Mouse (Mus musculus) liver, embryonic 13.5 days (tissue): ENCODE data around the gene Mapk9. TPM values are rescaled to one million over a fixed set of nuclear protein-coding genes. Genes with fewer than 3 reads are reported as not detected.

ENCODE experiments used
- ATAC-seq: fragments of 200-750 bp; cut with Nextera tagmentation; 2 replicates; pipeline ENCODE4 v1.8.0; 2017; ENCODE audit warnings: low read depth, mild to moderate bottlenecking, moderate number of reproducible peaks, moderate library complexity
- DNase-seq: peaks from one replicate; pipeline ENCODE4 v3.0.0; 2022
- H3K27ac ChIP-seq: fragments of 300-500 bp; sonication (generic); 2 replicates; pipeline ENCODE4 v1.5.1; 2015; ENCODE audit warnings: moderate library complexity, mild to moderate bottlenecking, inconsistent platforms
- H3K27me3 ChIP-seq: fragments of 300-500 bp; sonication (generic); 2 replicates; pipeline ENCODE4 v1.6.1; 2015; ENCODE audit warnings: mild to moderate bottlenecking, inconsistent platforms
- H3K36me3 ChIP-seq: fragments of 300-500 bp; sonication (generic); 2 replicates; pipeline ENCODE4 v1.6.1; 2015; ENCODE audit warnings: mild to moderate bottlenecking, inconsistent platforms
- H3K4me1 ChIP-seq: fragments of 300-500 bp; sonication (generic); replicated peaks from 2 replicates; pipeline ENCODE4 v1.6.1; 2015; ENCODE audit warnings: inconsistent platforms
- H3K4me2 ChIP-seq: fragments of 300-500 bp; sonication (generic); 2 replicates; pipeline ENCODE4 v1.6.1; 2015; ENCODE audit warnings: inconsistent platforms, mild to moderate bottlenecking, moderate library complexity
- H3K4me3 ChIP-seq: fragments of 300-500 bp; sonication (generic); replicated peaks from 2 replicates; pipeline ENCODE4 v1.5.1; 2015; ENCODE audit warnings: mild to moderate bottlenecking, inconsistent platforms
- H3K9ac ChIP-seq: fragments of 300-500 bp; sonication (generic); 2 replicates; pipeline ENCODE4 v1.6.1; 2015; ENCODE audit warnings: mild to moderate bottlenecking, inconsistent platforms
- H3K9me3 ChIP-seq: fragments of 300-500 bp; sonication (generic); replicated peaks from 2 replicates; pipeline ENCODE4 v1.6.1; 2016; ENCODE audit warnings: inconsistent platforms
- WGBS: fragments of 180-500 bp; shearing (Covaris S2); methylation state at CpG from one replicate; pipeline ENCODE4 v1.1.7; 2015; ENCODE audit not compliant: insufficient replicate concordance; 5-methylcytosine and 5-hydroxymethylcytosine counted together
- microRNA-seq: library from miRNA; unstranded; fragments of <30 nt; microRNA quantifications from one replicate; pipeline ENCODE4, GENCODE M21; 2016
- polyA plus RNA-seq: library from polyadenylated mRNA; unstranded; fragments of >200 nt; fragmentation: Nextera tagmentation; extraction: Ambion mirVana; gene quantifications from 2 replicates; pipeline ENCODE4 v1.2.1, GENCODE M21; 2015

Gene Mapk9
- polyA plus RNA-seq, 1 experiment from 2014 or later, result 21.6 TPM

GRCm38 (mm10) chr11:49927670-49928069 is 81.1 kb downstream of the Mapk9 start:
- H3K9me3 ChIP-seq, result no peaks in the 10 kb centered on the region
- H3K27me3 ChIP-seq, result peaks cover 22% of the 10 kb centered on the region; the same call in 1 of the 2 replicates
- DNase-seq (no peak), ATAC-seq (no peak)
- H3K4me2 ChIP-seq, result no peak overlapping the region
- WGBS, result 54% methylated on average over 6 of the region's 6 CpGs
- H3K4me1 ChIP-seq, result peaks cover 5% of the 10 kb centered on the region; the same call in 1 of the 2 replicates
- no peak overlapping the region for H3K4me3 ChIP-seq
- H3K9ac ChIP-seq, result no peak overlapping the region
- no peaks in the 10 kb centered on the region for H3K36me3 ChIP-seq
- H3K27ac ChIP-seq, result no peak overlapping the region

- Histone ChIP-seq H3K27ac (no peak overlapping the region), H3K4me2 (no peak overlapping the region), H3K9me3 (no peaks in the 10 kb centered on the region), H3K4me3 (no peak overlapping the region), H3K9ac (no peak overlapping the region), H3K36me3 (no peaks in the 10 kb centered on the region), H3K27me3 (peaks cover 26% of the 10 kb centered on the region), H3K4me1 (peaks cover 4% of the 10 kb centered on the region; the same call in 1 of the 2 replicates)
- ATAC-seq (no peak), DNase-seq (no peak)
- 44% methylated on average over 5 of the region's 5 CpGs for WGBS
Measured at GRCm38 (mm10) chr11:49931037-49931625, 84.6 kb downstream of the Mapk9 start.

DNA sequence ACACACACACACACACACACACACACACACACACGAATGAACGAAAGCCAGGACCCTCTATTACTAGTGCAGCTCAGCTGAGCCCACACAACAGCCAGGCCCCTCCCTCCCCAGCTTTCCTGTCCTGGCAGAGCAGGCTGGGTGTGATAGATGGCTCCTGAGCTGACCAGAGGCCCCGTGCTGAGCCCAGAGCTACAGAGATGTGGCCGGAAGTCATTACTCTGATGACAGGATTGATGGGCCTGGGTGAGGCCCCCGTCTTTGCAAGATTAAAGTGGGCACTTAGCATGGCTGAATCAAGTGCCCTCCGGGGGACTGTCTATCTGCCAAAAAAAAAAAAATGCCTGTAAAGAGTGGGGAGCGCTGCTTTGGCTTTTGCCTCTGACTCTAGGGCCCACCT is 85.3 kb downstream of the Mapk9 start:
- Histone ChIP-seq H3K4me3 (no peak overlapping the region), H3K9me3 (no peaks in the 10 kb centered on the region), H3K36me3 (no peaks in the 10 kb centered on the region), H3K27me3 (peaks cover 28% of the 10 kb centered on the region), H3K9ac (no peak overlapping the region), H3K4me2 (no peak overlapping the region), H3K4me1 (no peaks in the 10 kb centered on the region), H3K27ac (no peak overlapping the region)
- ATAC-seq, result no peak
- WGBS, result 19% methylated on average over 7 of the region's 7 CpGs
- DNase-seq, result no peak

GRCm38 (mm10) chr11:49933811-49934210 is 87.3 kb downstream of the Mapk9 start:
- no peak overlapping the region for H3K4me3 ChIP-seq
- H3K9ac ChIP-seq, result no peak overlapping the region
- ATAC-seq (no peak), DNase-seq (no peak)
- no peaks in the 10 kb centered on the region for H3K4me1 ChIP-seq
- H3K27me3 ChIP-seq, result peaks cover 16% of the 10 kb centered on the region
- WGBS, result 40% methylated on average over 1 of the region's 1 CpGs
- no peaks in the 10 kb centered on the region for H3K36me3 ChIP-seq
- no peaks in the 10 kb centered on the region for H3K9me3 ChIP-seq
- H3K27ac ChIP-seq, result no peak overlapping the region
- H3K4me2 ChIP-seq, result no peak overlapping the region

DNA sequence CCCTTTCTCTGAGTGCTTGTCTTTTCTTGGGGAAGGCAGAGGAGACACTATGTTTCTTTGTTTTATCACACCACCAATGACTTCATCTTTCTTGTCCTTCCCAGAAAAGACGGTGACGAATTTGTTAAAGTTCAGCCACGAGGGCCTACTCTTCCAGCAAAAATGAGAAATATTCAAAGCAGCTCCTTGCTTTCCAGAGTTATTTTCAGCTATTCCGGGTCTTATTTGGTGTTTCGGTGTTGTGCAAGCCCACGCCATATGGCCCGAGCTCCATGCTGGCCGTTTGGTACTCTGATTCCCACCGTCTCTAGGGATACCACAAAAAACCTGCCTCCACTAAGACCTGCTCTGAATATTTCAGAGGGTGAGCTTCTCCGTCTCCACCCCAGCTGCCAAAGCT is 87.8 kb downstream of the Mapk9 start:
- Histone ChIP-seq H3K36me3 (no peaks in the 10 kb centered on the region), H3K4me2 (no peak overlapping the region), H3K4me1 (no peaks in the 10 kb centered on the region), H3K9ac (no peak overlapping the region), H3K9me3 (no peaks in the 10 kb centered on the region), H3K27ac (no peak overlapping the region), H3K27me3 (peaks cover 14% of the 10 kb centered on the region), H3K4me3 (no peak overlapping the region)
- WGBS, result 69% methylated on average over 10 of the region's 10 CpGs
- ATAC-seq (no peak), DNase-seq (no peak)

Small RNA genes within 50 kb of the gene (microRNA-seq; reads per million reads assigned to microRNA genes)
- not detected for gene Gm23492

Other genes starting within 250 kb of the Mapk9 start
- 2.4 and 2.7 TPM in 2 replicates for gene Flt4, start 237.5 kb upstream of the Mapk9 start, polyA plus RNA-seq
- not detected in 2 replicates for gene Scgb3a1, start 183.1 kb upstream of the Mapk9 start, polyA plus RNA-seq
- 24.4 and 30.4 TPM in 2 replicates for gene Cnot6, start 134.0 kb upstream of the Mapk9 start, polyA plus RNA-seq
- 1.6 and 1.8 TPM in 2 replicates for gene Gfpt2, start 52.6 kb upstream of the Mapk9 start, polyA plus RNA-seq
- not detected in 2 replicates for gene Rasgef1c, start 55.1 kb downstream of the Mapk9 start, polyA plus RNA-seq
- 30.6 and 35.5 TPM in 2 replicates for gene Rnf130, start 178.6 kb downstream of the Mapk9 start, polyA plus RNA-seq